Mouse (Mus musculus) CD4-positive, CD25-positive, alpha-beta regulatory T cell, adult 2 months (primary cell): ENCODE measurements around the gene Gm20498.
"Not testable (repeated sequence)": the region's sequence is repeated elsewhere in the genome, so short reads cannot be mapped to it uniquely, and the experiment has no call there.

ENCODE experiments used
- DNase-seq: peaks from one replicate; pipeline ENCODE4 v3.0.0-alpha.2; 2012; ENCODE audit warnings: low read depth, low spot score

Gm20498 gene

GRCm38 (mm10) chr12:81532316-81533028, at the start of gene Gm20498, which contains the start of gene Synj2bp:
TSS of gene Gm20498 (minus strand) at chr12:81532905.
TSS of gene Synj2bp (minus strand) at chr12:81532911.
- DNase-seq = peak; percentile 81

- no peak for DNase-seq
Observed at GRCm38 (mm10) chr12:81568374-81568773, 35.7 kb upstream of the Gm20498 start, which contains the start of gene Adam21. TSS of gene Adam21 (minus strand) at chr12:81568474.

GRCm38 (mm10) chr12:81567931-81568330, 35.2 kb upstream of the Gm20498 start:
- no peak for DNase-seq

- no peak for DNase-seq
Observed at GRCm38 (mm10) chr12:81564173-81564572, 31.5 kb upstream of the Gm20498 start.

- DNase-seq = no peak
Observed at GRCm38 (mm10) chr12:81549286-81549685, 16.6 kb upstream of the Gm20498 start.

- DNase-seq = no peak
Observed at GRCm38 (mm10) chr12:81547163-81547562, 14.5 kb upstream of the Gm20498 start.

GRCm38 (mm10) chr12:81533029-81533419, 319 bp upstream of the Gm20498 start:
- DNase-seq = peak; percentile 31

- DNase-seq = peak; percentile 13
Observed at GRCm38 (mm10) chr12:81530587-81530986, 2.1 kb downstream of the Gm20498 start.

GRCm38 (mm10) chr12:81496906-81497305, 35.8 kb downstream of the Gm20498 start:
- DNase-seq = not testable (repeated sequence)

- DNase-seq = no peak
Observed at GRCm38 (mm10) chr12:81490491-81490890, 42.2 kb downstream of the Gm20498 start.

- DNase-seq = no peak
Observed at GRCm38 (mm10) chr12:81485311-81485710, 47.4 kb downstream of the Gm20498 start.

GRCm38 (mm10) chr12:81484727-81485191, 47.9 kb downstream of the Gm20498 start, which contains the start of gene Cox16:
TSS of gene Cox16 (minus strand) at chr12:81485127.
- peak; percentile 91 for DNase-seq

- DNase-seq = peak; percentile 5
Observed at GRCm38 (mm10) chr12:81484212-81484611, 48.5 kb downstream of the Gm20498 start.

GRCm38 (mm10) chr12:81483656-81484055, 49.0 kb downstream of the Gm20498 start:
- DNase-seq = peak; percentile 44

- not testable (repeated sequence) for DNase-seq
Observed at GRCm38 (mm10) chr12:81459051-81459450, 73.7 kb downstream of the Gm20498 start.

- DNase-seq = not testable (repeated sequence)
Observed at GRCm38 (mm10) chr12:81438985-81439384, 93.7 kb downstream of the Gm20498 start.

- not testable (repeated sequence) for DNase-seq
Observed at GRCm38 (mm10) chr12:81434778-81435177, 97.9 kb downstream of the Gm20498 start.

- no peak for DNase-seq
Observed at GRCm38 (mm10) chr12:81421846-81422245, 110.9 kb downstream of the Gm20498 start, which contains the start of gene Adam4. TSS of gene Adam4 (minus strand) at chr12:81421946.

GRCm38 (mm10) chr12:81413211-81413610, 119.5 kb downstream of the Gm20498 start:
- DNase-seq = no peak

GRCm38 (mm10) chr12:81408966-81409365, 123.7 kb downstream of the Gm20498 start:
- DNase-seq = no peak

- DNase-seq = peak; percentile 55
Observed at GRCm38 (mm10) chr12:81402187-81402586, 130.5 kb downstream of the Gm20498 start.

- not testable (repeated sequence) for DNase-seq
Observed at GRCm38 (mm10) chr12:81379364-81379763, 153.3 kb downstream of the Gm20498 start, which contains the start of gene Gm4787. TSS of gene Gm4787 (minus strand) at chr12:81379464.

- no peak for DNase-seq
Observed at GRCm38 (mm10) chr12:81333841-81334240, 198.9 kb downstream of the Gm20498 start.
